Comparison of ENCODE assay signal across 12 mouse cellular contexts in genomic region chr11:57573686-57574274, GRCm38 (mm10). TPM values are rescaled to one million over a fixed set of nuclear protein-coding genes. Genes with fewer than 3 reads are reported as not detected.
DNase-seq lines count a peak whose midpoint lies in the region; ATAC-seq and TF ChIP-seq lines count a peak whose summit lies in the region.
"Had no signal": no experiment of that assay in that cellular context is flagged by ENCODE, and none has a peak within 500 bp of the region (broad histone marks: within the 10 kb centered on the region; RNA-seq: fewer than 3 reads in every experiment).

No protein-coding gene starts in this region.

- H3K27ac ChIP-seq in heart, postnatal 0 days (ENCODE audit: low read depth): no peak overlapping the region
- H3K27ac ChIP-seq in forebrain, embryonic 15.5 days (replicated peaks): peak overlapping the region; percentile 48; the same call in 1 of the 2 replicates
- H3K27ac ChIP-seq in lung, embryonic 14.5 days (ENCODE audit: low read depth): no peak overlapping the region
- H3K27ac ChIP-seq in cerebellum, adult 2 months (ENCODE audit: insufficient read depth, low read length): no peak overlapping the region
- H3K27ac ChIP-seq: embryonic facial prominence, embryonic 13.5 days; liver, embryonic 13.5 days had no signal

- no peaks in the 10 kb centered on the region; the same call in 1 of the 2 replicates for H3K27me3 ChIP-seq in heart, postnatal 0 days (ENCODE audit: control insufficient read depth, insufficient read depth, low read length)
- no peaks in the 10 kb centered on the region for H3K27me3 ChIP-seq in forebrain, embryonic 15.5 days
- peaks cover 13% of the 10 kb centered on the region for H3K27me3 ChIP-seq in lung, embryonic 14.5 days (ENCODE audit: insufficient read depth, low read length)
- H3K27me3 ChIP-seq in cerebellum, adult 2 months (ENCODE audit: control insufficient read depth, insufficient read depth, low read length): no peaks in the 10 kb centered on the region; the same call in 1 of the 2 replicates
- H3K27me3 ChIP-seq: embryonic facial prominence, embryonic 13.5 days had no signal

- no peak for DNase-seq in heart, postnatal 0 days (ENCODE audit: low spot score)
- no peak for DNase-seq in heart, postnatal 10 days
- peak; percentile 51 for DNase-seq in lung, embryonic 14.5 days
- peak; percentile 22 to 23 for DNase-seq in thymus, postnatal 36 days
- no peak for DNase-seq in urinary bladder, postnatal 36 days (ENCODE audit: low spot score in 2 of 2)
- no peak for DNase-seq in cerebellum, adult 2 months
- DNase-seq in left cerebral cortex, adult 8-10 months (ENCODE audit: low spot score in 2 of 2): no peak
- DNase-seq: cerebellum, adult 11 months; layer of hippocampus, adult 9-11 months; liver, embryonic 13.5 days had no signal

- intact Hi-C loops in heart, postnatal 10 days (cut with DNase I): no loop called here

- H3K9me3 ChIP-seq in heart, postnatal 0 days (replicated peaks; ENCODE audit: control insufficient read depth, low read length): 0 out of 2 replicates have a peak, but pooled peaks cover 3% of the 10 kb centered on the region
- H3K9me3 ChIP-seq in forebrain, embryonic 15.5 days: no peaks in the 10 kb centered on the region
- H3K9me3 ChIP-seq in lung, embryonic 14.5 days (ENCODE audit: low read depth, low read length): peaks cover 5% of the 10 kb centered on the region; the same call in 1 of the 2 replicates
- H3K9me3 ChIP-seq: liver, embryonic 13.5 days had no signal

- ATAC-seq in heart, postnatal 0 days (ENCODE audit: insufficient read depth, low read depth): no peak
- ATAC-seq in forebrain, embryonic 15.5 days (replicated peaks): no peak
- ATAC-seq in lung, embryonic 14.5 days (ENCODE audit: insufficient read depth): no peak

- H3K4me3 ChIP-seq in heart, postnatal 0 days (ENCODE audit: low read depth, low read length): no peak overlapping the region
- H3K4me3 ChIP-seq in forebrain, embryonic 15.5 days: no peak overlapping the region
- no peak overlapping the region for H3K4me3 ChIP-seq in lung, embryonic 14.5 days (ENCODE audit: low read depth, low read length)
- H3K4me3 ChIP-seq in cerebellum, adult 2 months (replicated peaks; ENCODE audit: insufficient read depth, low read depth, low read length): no peak overlapping the region
- H3K4me3 ChIP-seq: embryonic facial prominence, embryonic 13.5 days; liver, embryonic 13.5 days had no signal

- no peaks in the 10 kb centered on the region for H3K4me1 ChIP-seq in heart, postnatal 0 days (ENCODE audit: control insufficient read depth, insufficient read depth)
- H3K4me1 ChIP-seq in forebrain, embryonic 15.5 days: peaks cover 13% of the 10 kb centered on the region
- H3K4me1 ChIP-seq in lung, embryonic 14.5 days (ENCODE audit: insufficient read depth): no peaks in the 10 kb centered on the region
- no peaks in the 10 kb centered on the region; the same call in 1 of the 2 replicates for H3K4me1 ChIP-seq in cerebellum, adult 2 months (ENCODE audit: control insufficient read depth, insufficient read depth, low read length)
- H3K4me1 ChIP-seq: liver, embryonic 13.5 days had no signal

- no peak for TF ChIP-seq CTCF in heart, postnatal 0 days (IDR thresholded peaks at IDR 0.05; ENCODE audit: low read depth)
- TF ChIP-seq CTCF in lung, embryonic 14.5 days (IDR thresholded peaks at IDR 0.05; ENCODE audit: low read depth): no peak
- no peak for TF ChIP-seq CTCF in cerebellum, adult 2 months (IDR thresholded peaks at IDR 0.05; ENCODE audit: borderline replicate concordance, insufficient read depth, low read depth, low read length)

- 35% methylated on average over 14 of the region's 14 CpGs for WGBS in heart, postnatal 0 days
- 48% methylated on average over 14 of the region's 14 CpGs for WGBS in forebrain, embryonic 15.5 days
- 34% methylated on average over 14 of the region's 14 CpGs for WGBS in lung, embryonic 14.5 days
- WGBS in cerebellum, adult 2 months: 79% methylated on average over 14 of the region's 14 CpGs

- no peak for TF ChIP-seq EP300 in heart, postnatal 0 days (IDR thresholded peaks at IDR 0.05; ENCODE audit: low read depth)

- no peak overlapping the region for H3K9ac ChIP-seq in heart, postnatal 0 days (replicated peaks; ENCODE audit: low read depth, low read length)
- H3K9ac ChIP-seq in forebrain, embryonic 15.5 days (replicated peaks): no peak overlapping the region
- H3K9ac ChIP-seq in lung, embryonic 14.5 days: no peak overlapping the region
- H3K9ac ChIP-seq: embryonic facial prominence, embryonic 13.5 days; liver, embryonic 13.5 days had no signal

- H3K36me3 ChIP-seq in heart, postnatal 0 days (replicated peaks; ENCODE audit: control insufficient read depth, insufficient read depth, low read length): no peaks in the 10 kb centered on the region
- no peaks in the 10 kb centered on the region for H3K36me3 ChIP-seq in forebrain, embryonic 15.5 days
- no peaks in the 10 kb centered on the region for H3K36me3 ChIP-seq in lung, embryonic 14.5 days (ENCODE audit: insufficient read depth)
- H3K36me3 ChIP-seq: embryonic facial prominence, embryonic 13.5 days; liver, embryonic 13.5 days had no signal

- TF ChIP-seq POLR2A in cerebellum, adult 2 months (IDR thresholded peaks at IDR 0.05; ENCODE audit: borderline replicate concordance, insufficient read depth, low read length): no peak

- peak overlapping the region; percentile 19; the same call in 1 of the 2 replicates for H3K4me2 ChIP-seq in heart, postnatal 0 days (ENCODE audit: low read depth, low read length)
- no peak overlapping the region for H3K4me2 ChIP-seq in forebrain, embryonic 15.5 days (replicated peaks)
- no peak overlapping the region for H3K4me2 ChIP-seq in lung, embryonic 14.5 days
- H3K4me2 ChIP-seq: embryonic facial prominence, embryonic 13.5 days; liver, embryonic 13.5 days had no signal

RNA-seq across cellular contexts. Expression of gene Mfap3, which starts 55.3 kb away (rescaled TPM):
- total RNA-seq in heart, postnatal 0 days (2014; rRNA removed; ENCODE audit: low replicate concordance): 16.3 and 19.4 TPM in 2 replicates
- 19.5 and 23.1 TPM in 2 replicates for polyA plus RNA-seq in heart, postnatal 0 days (2015; fragmentation: Nextera tagmentation; extraction: Ambion mirVana)
- total RNA-seq in heart, postnatal 10 days (2021): 10 to 100 TPM; 23.9 to 24.2 TPM
- 71.7 and 75.5 TPM in 2 replicates for polyA plus RNA-seq in forebrain, embryonic 15.5 days (2015; fragmentation: Nextera tagmentation; extraction: Ambion mirVana)
- polyA plus RNA-seq in lung, embryonic 14.5 days (2014; fragmentation: Nextera tagmentation; extraction: Ambion mirVana): 46.9 and 48.4 TPM in 2 replicates
- 17.3 and 19.4 TPM in 2 replicates for polyA plus RNA-seq in cerebellum, adult 2 months (2012; rRNA removed)
- total RNA-seq in left cerebral cortex, adult 8-10 months (2022): 10 to 100 TPM; 19.9 to 22.1 (median 20.1) TPM

RNA-seq across cellular contexts. Expression of gene Fam114a2, which starts 55.4 kb away (rescaled TPM):
- 23.6 and 41.8 TPM in 2 replicates for total RNA-seq in heart, postnatal 0 days (2014; rRNA removed; ENCODE audit: low replicate concordance)
- polyA plus RNA-seq in heart, postnatal 0 days (2015; fragmentation: Nextera tagmentation; extraction: Ambion mirVana): 50.6 and 56.2 TPM in 2 replicates
- total RNA-seq in heart, postnatal 10 days (2021): 10 to 100 TPM; 44.7 to 49.5 TPM
- 107 and 111 TPM in 2 replicates for polyA plus RNA-seq in forebrain, embryonic 15.5 days (2015; fragmentation: Nextera tagmentation; extraction: Ambion mirVana)
- polyA plus RNA-seq in lung, embryonic 14.5 days (2014; fragmentation: Nextera tagmentation; extraction: Ambion mirVana): 48.6 and 53.8 TPM in 2 replicates
- 40.8 and 43.9 TPM in 2 replicates for polyA plus RNA-seq in cerebellum, adult 2 months (2012; rRNA removed)
- total RNA-seq in left cerebral cortex, adult 8-10 months (2022): 10 to 100 TPM; 28.1 to 31.9 (median 30.5) TPM

Comparison
In these comparisons a context has a peak if more than half of its experiments do, and no peak if none do; other contexts are left out.
1. DNase-seq: peak in lung, embryonic 14.5 days (single experiment) and thymus, postnatal 36 days (2 of 2); none in heart, postnatal 0 days (single experiment), heart, postnatal 10 days (0 of 2), urinary bladder, postnatal 36 days (0 of 2), cerebellum, adult 2 months (0 of 2) and left cerebral cortex, adult 8-10 months (0 of 2).